Mouse (Mus musculus) heart, postnatal 0 days (tissue): ENCODE data around the gene Camta1. TPM values are rescaled to one million over a fixed set of nuclear protein-coding genes. Genes with fewer than 3 reads are reported as not detected.

Source experiments
- ATAC-seq: fragments of 200-750 bp; cut with Nextera tagmentation; 2 replicates; pipeline ENCODE4 v1.8.0; 2017; ENCODE audit warnings: low read depth, moderate number of reproducible peaks, moderate library complexity; ENCODE audit not compliant: insufficient read depth
- DNase-seq: peaks from one replicate; pipeline ENCODE4 v3.0.0-alpha.2; 2016; ENCODE audit warnings: low spot score
- H3K27ac ChIP-seq: fragments of 300-500 bp; sonication (generic); 2 replicates; pipeline ENCODE4 v1.5.1; 2014; ENCODE audit warnings: low read depth, mild to moderate bottlenecking
- H3K27me3 ChIP-seq: fragments of 300-500 bp; sonication (generic); 2 replicates; pipeline ENCODE4 v1.6.1; 2014; ENCODE audit warnings: low read length, mixed read lengths; ENCODE audit not compliant: control insufficient read depth, insufficient read depth
- H3K36me3 ChIP-seq: fragments of 300-500 bp; sonication (generic); replicated peaks from 2 replicates; pipeline ENCODE4 v1.6.1; 2014; ENCODE audit warnings: low read length, mixed read lengths; ENCODE audit not compliant: control insufficient read depth, insufficient read depth
- H3K4me1 ChIP-seq: fragments of 300-500 bp; sonication (generic); 2 replicates; pipeline ENCODE4 v1.6.1; 2014; ENCODE audit warnings: antibody characterized with exemption; ENCODE audit not compliant: control insufficient read depth, insufficient read depth
- H3K4me2 ChIP-seq: fragments of 300-500 bp; sonication (generic); 2 replicates; pipeline ENCODE4 v1.6.1; 2014; ENCODE audit warnings: low read depth, mild to moderate bottlenecking, low read length, moderate library complexity
- H3K4me3 ChIP-seq: fragments of 300-500 bp; sonication (generic); 2 replicates; pipeline ENCODE4 v1.5.1; 2014; ENCODE audit warnings: low read depth, low read length
- H3K9ac ChIP-seq: fragments of 300-500 bp; sonication (generic); replicated peaks from 2 replicates; pipeline ENCODE4 v1.6.1; 2014; ENCODE audit warnings: low read depth, low read length, mixed read lengths
- H3K9me3 ChIP-seq: fragments of 300-500 bp; sonication (generic); replicated peaks from 2 replicates; pipeline ENCODE4 v1.6.1; 2016; ENCODE audit warnings: low read length; ENCODE audit not compliant: control insufficient read depth
- CTCF ChIP-seq: IDR thresholded peaks from 2 replicates; pipeline ENCODE4 v1.5.1; 2016; ENCODE audit warnings: antibody characterized with exemption, control low read depth, low read depth
- EP300 ChIP-seq: IDR thresholded peaks from 2 replicates; pipeline ENCODE4 v1.6.1; 2016; ENCODE audit warnings: antibody characterized with exemption, low read depth
- WGBS: fragments of 180-500 bp; shearing (Covaris S2); extraction: QIAGEN DNeasy Blood & Tissue Kit; methylation state at CpG from one replicate; pipeline ENCODE4 v1.1.7; 2014; 5-methylcytosine and 5-hydroxymethylcytosine counted together
- polyA plus RNA-seq: library from polyadenylated mRNA; unstranded; fragments of >200 nt; fragmentation: Nextera tagmentation; extraction: Ambion mirVana; gene quantifications from 2 replicates; pipeline ENCODE4 v1.2.1, GENCODE M21; 2015
- total RNA-seq: library from RNA; depleted of rRNA; stranded (reverse); fragments of >200 nt; gene quantifications from 2 replicates; pipeline ENCODE4 v1.2.3, GENCODE M21; 2014; ENCODE audit warnings: low replicate concordance

Camta1 gene
- total and polyA plus RNA-seq, 2 experiments from 2014 or later, result 72.7 to 240 TPM

DNA sequence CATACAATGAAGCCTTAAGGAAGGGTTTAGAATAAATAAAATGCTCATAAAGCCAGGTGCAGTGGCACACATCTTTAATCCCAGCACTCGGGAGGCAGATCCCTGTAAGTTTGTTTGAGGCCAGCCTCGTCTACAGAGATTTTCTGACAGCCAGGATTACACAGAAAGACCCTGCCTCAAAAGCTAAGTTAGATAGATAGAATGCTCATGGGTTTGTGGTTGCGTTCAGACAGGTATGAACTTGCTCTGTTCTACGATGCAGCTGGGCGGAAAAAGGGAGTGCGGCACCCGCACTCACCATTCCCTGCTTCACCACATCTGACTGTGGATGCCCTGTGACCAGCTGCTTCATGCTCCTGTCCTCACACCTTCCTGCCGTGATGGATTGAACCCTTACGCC, 882.2 kb downstream of the Camta1 start:
- no peak overlapping the region for H3K27ac ChIP-seq
- ATAC-seq (no peak), DNase-seq (no peak)
- WGBS, result 73% methylated on average over 9 of the region's 9 CpGs
- H3K36me3 ChIP-seq, result no peaks in the 10 kb centered on the region
- no peak overlapping the region for H3K4me2 ChIP-seq
- H3K27me3 ChIP-seq, result no peaks in the 10 kb centered on the region
- no peaks in the 10 kb centered on the region for H3K9me3 ChIP-seq
- TF ChIP-seq EP300, result no peak
- TF ChIP-seq CTCF, result no peak
- no peaks in the 10 kb centered on the region for H3K4me1 ChIP-seq
- no peak overlapping the region for H3K9ac ChIP-seq
- no peak overlapping the region for H3K4me3 ChIP-seq

- H3K4me3 ChIP-seq, result no peak overlapping the region
- WGBS, result 90% methylated on average over 21 of the region's 21 CpGs
- no peak for TF ChIP-seq EP300
- TF ChIP-seq CTCF, result no peak
Measured at GRCm38 (mm10) chr4:150978156-150978910, 883.3 kb downstream of the Camta1 start.

DNA sequence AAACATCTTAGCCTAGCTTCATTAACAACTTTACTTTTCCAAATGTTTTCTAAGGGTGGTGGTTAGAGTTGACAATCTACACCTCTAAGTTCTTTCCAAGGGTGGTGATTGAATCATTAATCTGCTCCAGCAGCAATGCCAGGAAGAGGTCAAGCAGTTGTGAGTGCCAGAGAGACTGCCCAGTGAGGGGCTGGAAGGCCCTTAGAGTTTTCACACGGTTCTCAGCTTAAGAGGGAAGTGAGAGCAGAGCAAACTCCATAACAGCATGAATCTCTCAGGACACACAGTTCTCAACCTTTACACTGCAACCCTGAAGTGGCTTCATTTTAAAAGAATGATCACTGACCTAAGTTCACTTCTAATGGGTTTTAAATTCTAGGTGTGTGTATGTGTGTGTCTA, 886.5 kb downstream of the Camta1 start:
- Histone ChIP-seq H3K4me3 (no peak overlapping the region), H3K4me2 (no peak overlapping the region), H3K9ac (no peak overlapping the region), H3K27me3 (no peaks in the 10 kb centered on the region), H3K36me3 (no peaks in the 10 kb centered on the region), H3K4me1 (no peaks in the 10 kb centered on the region), H3K9me3 (no peaks in the 10 kb centered on the region), H3K27ac (no peak overlapping the region)
- DNase-seq, result no peak
- 18% methylated on average over 1 of the region's 1 CpGs for WGBS
- no peak for ATAC-seq
- no peak for TF ChIP-seq EP300
- TF ChIP-seq CTCF, result no peak

More at GRCm38 (mm10) chr4:150978156-150978910, 883.3 kb downstream of the Camta1 start:
- ATAC-seq (no peak), DNase-seq (no peak)
- H3K27me3 ChIP-seq, result no peaks in the 10 kb centered on the region
- H3K4me2 ChIP-seq, result no peak overlapping the region
- no peak overlapping the region for H3K27ac ChIP-seq
- H3K9ac ChIP-seq, result no peak overlapping the region
- no peaks in the 10 kb centered on the region for H3K36me3 ChIP-seq
- no peaks in the 10 kb centered on the region for H3K9me3 ChIP-seq
- H3K4me1 ChIP-seq, result no peaks in the 10 kb centered on the region

DNA sequence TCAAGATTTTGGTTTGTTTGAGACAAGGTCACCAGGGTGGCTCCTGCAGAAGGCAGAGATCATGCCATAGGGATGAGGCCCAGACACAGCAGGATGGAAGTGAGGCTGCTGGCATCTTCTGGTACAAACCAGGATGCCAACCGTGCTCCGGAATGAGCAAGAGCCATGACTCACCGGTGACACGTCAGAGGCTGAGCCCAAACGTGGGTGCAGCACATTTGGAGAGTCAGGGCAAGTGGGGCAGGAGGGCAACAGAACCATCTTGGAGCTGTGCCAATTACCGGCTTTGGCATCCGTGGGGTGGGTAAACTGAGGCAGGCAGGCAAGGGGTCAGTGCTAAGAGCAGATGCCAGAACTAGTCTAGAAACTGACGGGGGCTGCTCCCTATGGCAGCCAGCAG, 888.4 kb downstream of the Camta1 start:
- Histone ChIP-seq H3K27me3 (no peaks in the 10 kb centered on the region), H3K36me3 (no peaks in the 10 kb centered on the region), H3K27ac (no peak overlapping the region), H3K9me3 (no peaks in the 10 kb centered on the region), H3K4me2 (no peak overlapping the region), H3K4me3 (no peak overlapping the region), H3K9ac (no peak overlapping the region), H3K4me1 (no peaks in the 10 kb centered on the region)
- WGBS, result 73% methylated on average over 8 of the region's 8 CpGs
- no peak for TF ChIP-seq CTCF
- no peak for TF ChIP-seq EP300
- DNase-seq (no peak), ATAC-seq (no peak)

DNA sequence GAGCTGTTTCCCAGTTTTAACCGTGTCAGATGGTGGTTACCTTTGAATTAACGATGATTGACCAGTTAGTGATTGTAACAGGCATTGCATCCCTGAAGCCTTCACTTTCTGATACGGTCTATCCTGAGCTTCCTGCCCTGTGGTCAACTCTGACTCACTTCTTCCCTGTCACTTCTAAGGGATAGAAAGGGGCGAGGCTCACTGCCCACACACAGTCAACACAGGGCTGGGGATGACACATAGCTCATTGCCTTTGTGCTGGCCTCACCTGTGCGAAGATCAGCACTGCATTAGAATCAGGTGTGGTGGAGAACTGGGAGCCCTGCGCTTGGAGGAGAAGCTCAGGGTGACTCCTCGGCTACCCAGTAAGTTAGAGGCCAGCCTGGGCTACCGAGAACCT, 892.7 kb downstream of the Camta1 start:
- TF ChIP-seq CTCF, result no peak
- TF ChIP-seq EP300, result no peak
- Histone ChIP-seq H3K9me3 (no peaks in the 10 kb centered on the region), H3K9ac (no peak overlapping the region), H3K27ac (no peak overlapping the region), H3K4me2 (no peak overlapping the region), H3K27me3 (no peaks in the 10 kb centered on the region), H3K4me1 (peaks cover 6% of the 10 kb centered on the region; the same call in 1 of the 2 replicates), H3K36me3 (no peaks in the 10 kb centered on the region), H3K4me3 (no peak overlapping the region)
- 74% methylated on average over 8 of the region's 8 CpGs for WGBS
- ATAC-seq, result no peak
- DNase-seq, result no peak

DNA sequence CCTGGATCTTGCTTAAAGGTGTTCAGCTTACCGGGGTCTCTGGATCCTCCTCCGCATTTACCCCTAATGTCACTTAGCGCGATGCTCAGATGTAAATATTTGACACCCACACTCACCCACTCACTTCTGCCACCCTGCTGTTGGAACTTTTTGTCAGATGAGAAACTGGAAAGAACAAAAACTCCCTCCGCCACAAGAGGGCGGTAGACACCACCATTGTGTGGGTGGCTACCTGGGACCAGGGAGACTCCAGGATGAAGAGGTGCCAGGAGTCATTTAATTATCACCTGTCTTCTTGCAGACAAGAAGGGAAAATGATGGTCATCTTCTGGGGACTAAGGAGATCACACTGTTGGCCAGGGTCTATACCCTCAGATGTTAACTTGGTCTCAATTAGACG, 895.1 kb downstream of the Camta1 start:
- ATAC-seq (no peak), DNase-seq (peak; percentile 39)
- no peaks in the 10 kb centered on the region for H3K27me3 ChIP-seq
- H3K9ac ChIP-seq, result no peak overlapping the region
- no peaks in the 10 kb centered on the region for H3K9me3 ChIP-seq
- no peak overlapping the region for H3K27ac ChIP-seq
- TF ChIP-seq EP300 (no peak), CTCF (peak; percentile 64)
- no peak overlapping the region for H3K4me2 ChIP-seq
- 15% methylated on average over 7 of the region's 7 CpGs for WGBS
- peaks cover 6% of the 10 kb centered on the region; the same call in 1 of the 2 replicates for H3K4me1 ChIP-seq
- no peak overlapping the region for H3K4me3 ChIP-seq
- H3K36me3 ChIP-seq, result no peaks in the 10 kb centered on the region
